Mouse (Mus musculus) small intestine, adult 2 months (tissue): ENCODE results near the gene Abcf2. TPM values are rescaled to one million over a fixed set of nuclear protein-coding genes. Genes with fewer than 3 reads are reported as not detected.

Source experiments
- H3K27ac ChIP-seq: fragments of 200-500 bp; 2 replicates; pipeline ENCODE4 v1.5.1; 2012; ENCODE audit warnings: low read depth, low read length, control low read depth, inconsistent platforms; ENCODE audit not compliant: insufficient read depth
- H3K27me3 ChIP-seq: fragments of 200-500 bp; 2 replicates; pipeline ENCODE4 v1.6.1; 2012; ENCODE audit warnings: mild to moderate bottlenecking, moderate library complexity, low read length, inconsistent platforms; ENCODE audit not compliant: control insufficient read depth, insufficient read depth
- H3K36me3 ChIP-seq: fragments of 200-500 bp; 2 replicates; pipeline ENCODE4 v1.6.1; 2012; ENCODE audit warnings: mild to moderate bottlenecking, low read length, control low read depth, inconsistent platforms; ENCODE audit not compliant: control insufficient read depth, insufficient read depth
- H3K4me1 ChIP-seq: fragments of 200-500 bp; 2 replicates; pipeline ENCODE4 v1.6.1; 2012; ENCODE audit warnings: low read length, inconsistent platforms, mixed read lengths; ENCODE audit not compliant: control insufficient read depth, insufficient read depth, insufficient read length
- H3K4me3 ChIP-seq: fragments of 200-500 bp; 2 replicates; pipeline ENCODE4 v1.5.1; 2012; ENCODE audit warnings: low read depth, mild to moderate bottlenecking, control low read depth, inconsistent platforms, low read length, moderate library complexity
- CTCF ChIP-seq: fragments of 200-500 bp; IDR thresholded peaks from 2 replicates; pipeline ENCODE4 v1.5.1; 2012; ENCODE audit warnings: low read depth, mild to moderate bottlenecking, control low read depth, inconsistent platforms, low read length, moderate library complexity, mixed read lengths; ENCODE audit not compliant: insufficient replicate concordance, insufficient read length; ENCODE audit errors: extremely low read depth
- POLR2A ChIP-seq: fragments of 200-500 bp; IDR thresholded peaks from 2 replicates; pipeline ENCODE4 v1.6.1; 2012; ENCODE audit warnings: low read depth, mild to moderate bottlenecking, control low read depth, inconsistent platforms, low read length, moderate library complexity
- WGBS: fragments of 180-500 bp; shearing (Covaris S2); methylation state at CpG from one replicate; pipeline ENCODE4 v1.1.7; 2018; 5-methylcytosine and 5-hydroxymethylcytosine counted together
- polyA plus RNA-seq: library from polyadenylated mRNA; depleted of rRNA; stranded (reverse); fragments of >200 nt; gene quantifications from 2 replicates; pipeline ENCODE4 v1.2.3, GENCODE M21; 2012

Abcf2 gene
- polyA plus RNA-seq, 1 experiment, result 32.3 TPM

DNA sequence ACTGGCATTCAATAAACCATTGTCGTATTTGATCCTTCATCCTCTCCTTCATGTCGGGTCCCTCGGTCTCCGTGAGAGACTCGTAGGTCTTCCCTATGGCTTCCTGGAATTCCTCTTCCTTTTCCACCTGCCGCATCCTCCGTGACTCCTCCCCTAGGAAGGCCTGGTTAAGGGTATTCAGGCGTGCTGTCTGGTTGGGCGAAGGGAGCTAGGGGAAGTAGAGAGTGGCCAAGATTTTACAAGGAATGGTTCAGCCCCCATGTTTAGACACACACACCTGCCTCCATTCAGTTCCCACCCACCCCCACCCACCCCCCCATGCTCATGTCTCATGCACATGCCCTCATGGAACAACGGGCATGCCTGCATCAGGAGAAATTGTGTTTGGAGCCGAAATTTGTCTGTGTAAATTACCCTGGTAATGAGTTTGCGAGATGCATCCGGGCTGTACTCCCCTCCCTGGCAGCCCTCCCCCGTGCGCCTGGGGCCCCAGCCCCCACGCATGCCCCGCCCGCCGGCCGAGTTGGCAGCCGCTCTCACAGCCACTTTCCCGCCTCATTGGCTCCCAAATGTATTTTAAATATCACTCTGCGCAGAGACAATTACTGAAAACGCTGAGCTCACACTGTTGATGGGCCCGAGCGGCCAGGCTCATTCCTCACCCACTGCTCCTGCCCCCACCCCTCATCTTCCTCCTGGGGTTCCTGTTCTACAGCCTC, 26.5 kb downstream of the Abcf2 start:
- TF ChIP-seq CTCF (no peak), POLR2A (no peak)
- WGBS, result 20% methylated on average over 26 of the region's 26 CpGs
- H3K27ac ChIP-seq, result no peak overlapping the region
- no peaks in the 10 kb centered on the region for H3K36me3 ChIP-seq
- H3K4me1 ChIP-seq, result no peaks in the 10 kb centered on the region; the same call in 1 of the 2 replicates
- peaks cover 4% of the 10 kb centered on the region; the same call in 1 of the 2 replicates for H3K27me3 ChIP-seq
- H3K4me3 ChIP-seq, result no peak overlapping the region

DNA sequence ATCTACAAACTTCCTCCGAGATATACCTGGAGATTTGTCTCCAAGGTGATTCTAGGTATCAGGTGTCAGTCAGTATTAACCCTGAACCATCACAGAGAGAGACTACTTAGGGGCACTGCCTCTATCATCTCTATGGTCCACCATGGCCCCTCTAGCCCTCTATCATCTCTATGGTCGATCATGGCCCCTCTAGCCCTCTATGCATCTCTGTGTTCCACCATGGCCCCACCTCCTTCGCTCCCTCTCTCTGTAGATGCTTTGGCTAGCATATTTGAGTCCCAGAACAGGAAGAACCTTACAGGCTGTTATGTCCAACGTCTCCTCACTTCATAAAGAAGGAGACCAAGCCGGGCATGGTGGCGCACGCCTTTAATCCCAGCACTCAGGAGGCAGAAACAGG, 34.6 kb downstream of the Abcf2 start:
- no peak for TF ChIP-seq POLR2A
- TF ChIP-seq CTCF, result no peak
- 71% methylated on average over 7 of the region's 7 CpGs for WGBS
- no peak overlapping the region for H3K4me3 ChIP-seq
- no peak overlapping the region for H3K27ac ChIP-seq
- no peaks in the 10 kb centered on the region for H3K36me3 ChIP-seq
- no peaks in the 10 kb centered on the region; the same call in 1 of the 2 replicates for H3K27me3 ChIP-seq
- peaks cover 5% of the 10 kb centered on the region; the same call in 1 of the 2 replicates for H3K4me1 ChIP-seq

DNA sequence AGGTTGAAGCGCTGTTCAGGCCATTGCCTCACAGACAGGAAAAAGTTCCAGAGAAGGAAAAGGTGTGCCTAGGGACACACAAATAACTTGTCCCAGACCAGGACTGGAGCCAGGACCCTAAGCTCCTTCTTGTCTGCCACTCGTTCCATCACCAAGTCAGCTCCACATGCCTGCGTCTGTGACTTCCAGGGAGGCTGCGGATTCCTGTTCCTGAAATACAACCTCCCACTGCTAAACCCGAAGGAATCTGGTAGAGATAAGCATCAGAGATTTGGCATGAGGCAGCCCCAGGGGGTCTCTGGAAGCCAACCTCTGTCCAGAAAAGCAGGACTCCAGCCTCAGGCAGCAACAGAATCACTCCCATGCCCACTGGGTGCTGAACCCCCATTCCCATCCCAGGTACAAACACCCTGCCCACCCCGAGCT, 36.1 kb downstream of the Abcf2 start:
- H3K4me3 ChIP-seq, result no peak overlapping the region
- no peaks in the 10 kb centered on the region; the same call in 1 of the 2 replicates for H3K27me3 ChIP-seq
- WGBS, result 22% methylated on average over 6 of the region's 6 CpGs
- peaks cover 5% of the 10 kb centered on the region; the same call in 1 of the 2 replicates for H3K4me1 ChIP-seq
- no peak overlapping the region for H3K27ac ChIP-seq
- H3K36me3 ChIP-seq, result no peaks in the 10 kb centered on the region
- TF ChIP-seq POLR2A, result no peak
- TF ChIP-seq CTCF, result no peak

DNA sequence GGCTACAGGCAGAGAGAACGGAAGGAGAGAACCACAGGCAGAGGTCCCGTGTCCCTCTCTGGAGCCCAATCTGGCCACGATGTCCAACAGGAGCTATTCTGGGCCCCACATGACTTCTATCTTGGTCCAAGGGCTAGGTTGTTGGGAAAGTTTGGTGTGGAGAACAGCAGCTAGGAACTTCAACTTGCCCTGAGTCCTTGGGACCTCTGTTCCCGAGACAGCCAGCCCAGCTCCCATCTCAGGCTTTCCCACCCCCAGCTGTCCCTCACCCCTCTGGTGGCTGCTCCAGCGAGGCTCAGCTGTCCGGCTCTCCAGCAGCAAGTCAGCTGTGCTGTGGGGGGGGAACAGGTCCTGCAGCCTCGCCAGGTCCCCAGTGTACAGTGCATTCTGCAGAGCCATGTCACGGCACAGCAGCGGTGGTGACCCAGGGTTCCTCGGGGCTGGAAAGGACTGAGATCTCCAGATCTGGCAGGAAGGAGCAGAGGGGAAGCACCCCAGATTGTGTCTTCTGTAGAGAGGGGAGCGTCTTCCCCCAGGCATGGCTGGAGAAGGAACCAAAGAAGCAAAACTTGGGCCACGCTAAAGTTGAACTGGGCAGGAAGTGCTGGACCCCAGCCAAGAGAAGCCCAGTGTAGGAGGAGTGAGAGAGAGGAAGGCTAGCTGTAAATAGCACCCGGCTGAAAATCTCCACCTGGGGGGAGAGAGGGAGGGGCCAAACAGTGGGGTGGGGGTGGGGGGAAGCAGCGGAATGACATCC, 36.7 kb downstream of the Abcf2 start, which contains the start of gene Asb10:
Gene Asb10 (minus strand): TSS at position 592 of the 757 bp plus-strand sequence.
- Histone ChIP-seq H3K4me1 (peaks cover 5% of the 10 kb centered on the region; the same call in 1 of the 2 replicates), H3K27me3 (no peaks in the 10 kb centered on the region; the same call in 1 of the 2 replicates), H3K4me3 (peak within 1 kb of the TSS; percentile 30), H3K27ac (no peak within 1 kb of the TSS), H3K36me3 (no peaks in the 10 kb centered on the region)
- TF ChIP-seq CTCF (no peak), POLR2A (no peak)
- WGBS, result 16% methylated on average over 14 of the region's 14 CpGs

DNA sequence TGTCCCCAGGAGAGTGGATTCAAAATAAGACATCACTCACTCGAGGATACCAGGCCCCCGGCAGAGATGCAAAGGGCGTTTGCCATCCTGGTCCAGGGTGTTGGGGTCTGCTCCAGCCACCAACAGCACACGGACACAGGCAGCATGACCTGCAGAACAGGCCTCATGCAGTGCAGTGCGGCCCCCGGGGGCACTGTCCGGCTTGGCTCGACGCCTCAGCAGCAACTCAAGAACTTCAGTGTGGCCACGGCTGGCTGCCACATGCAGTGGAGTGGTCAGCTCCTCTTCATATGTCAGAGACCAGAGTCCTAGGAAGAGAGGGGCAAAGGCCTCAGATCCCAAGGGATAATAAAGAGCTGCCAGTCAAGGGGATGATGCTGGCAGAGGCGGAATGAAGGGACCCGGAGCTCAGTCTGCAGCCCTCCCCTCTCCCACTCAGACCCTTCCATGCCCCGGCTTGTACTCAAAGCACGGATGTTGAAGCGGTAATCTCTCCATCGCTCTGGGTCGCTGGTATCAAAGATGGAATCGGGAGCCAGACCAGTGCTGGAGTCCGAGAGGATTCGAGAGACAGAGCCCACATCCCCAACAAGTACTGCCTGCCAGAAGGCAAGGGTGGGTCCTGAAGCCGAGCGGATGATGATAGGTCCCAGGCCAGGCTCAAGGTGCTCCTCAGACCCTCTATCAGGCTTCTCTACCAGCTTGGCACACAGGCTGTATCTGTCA, 37.5 kb downstream of the Abcf2 start:
- no peak for TF ChIP-seq CTCF
- no peak for TF ChIP-seq POLR2A
- H3K36me3 ChIP-seq, result no peaks in the 10 kb centered on the region
- no peak overlapping the region for H3K27ac ChIP-seq
- H3K4me3 ChIP-seq, result no peak overlapping the region
- H3K4me1 ChIP-seq, result peaks cover 5% of the 10 kb centered on the region; the same call in 1 of the 2 replicates
- 82% methylated on average over 22 of the region's 22 CpGs for WGBS
- no peaks in the 10 kb centered on the region; the same call in 1 of the 2 replicates for H3K27me3 ChIP-seq

DNA sequence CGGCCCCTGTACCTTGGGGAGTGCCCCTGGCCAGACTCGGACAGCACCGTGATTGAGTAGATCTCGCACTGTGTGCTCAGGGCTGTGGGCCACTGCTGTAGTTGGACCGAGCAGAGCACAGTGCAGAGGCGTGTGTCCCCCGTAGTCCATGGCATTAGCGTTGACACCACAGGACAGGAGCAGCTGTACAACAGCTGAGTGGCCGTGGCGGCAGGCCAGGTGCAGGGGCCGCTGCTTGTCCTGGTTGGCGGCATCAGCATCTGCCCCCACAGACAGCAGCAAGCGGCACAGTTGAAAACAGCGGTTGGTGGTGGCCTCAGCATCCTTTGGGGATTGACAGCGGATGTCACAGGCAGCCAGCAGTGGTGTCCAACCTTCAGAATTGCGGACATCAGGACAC, 39.6 kb downstream of the Abcf2 start:
- Histone ChIP-seq H3K4me1 (peaks cover 5% of the 10 kb centered on the region; the same call in 1 of the 2 replicates), H3K4me3 (no peak overlapping the region), H3K27me3 (no peaks in the 10 kb centered on the region; the same call in 1 of the 2 replicates), H3K27ac (no peak overlapping the region), H3K36me3 (no peaks in the 10 kb centered on the region)
- TF ChIP-seq CTCF (no peak), POLR2A (no peak)
- WGBS, result 65% methylated on average over 16 of the region's 16 CpGs
